Mouse (Mus musculus) monocyte, adult 2 months (primary cell): ENCODE data around the gene Ip6k2.
A peak's percentile ranks its signal among the peaks of the same experiment; 100 is the strongest.

Source experiments
- DNase-seq, 2 experiments: peaks; one replicate each; pipeline ENCODE4 v3.0.0; 2022; ENCODE audit warnings: low spot score in 2 of 2, low read depth in 1 of 2

Ip6k2 gene

GRCm38 (mm10) chr9:108815557-108815956 is 32.0 kb downstream of the Ip6k2 start:
- DNase-seq, result no peak

- DNase-seq, result no peak
Observed at GRCm38 (mm10) chr9:108819495-108819894, 35.9 kb downstream of the Ip6k2 start.

DNA sequence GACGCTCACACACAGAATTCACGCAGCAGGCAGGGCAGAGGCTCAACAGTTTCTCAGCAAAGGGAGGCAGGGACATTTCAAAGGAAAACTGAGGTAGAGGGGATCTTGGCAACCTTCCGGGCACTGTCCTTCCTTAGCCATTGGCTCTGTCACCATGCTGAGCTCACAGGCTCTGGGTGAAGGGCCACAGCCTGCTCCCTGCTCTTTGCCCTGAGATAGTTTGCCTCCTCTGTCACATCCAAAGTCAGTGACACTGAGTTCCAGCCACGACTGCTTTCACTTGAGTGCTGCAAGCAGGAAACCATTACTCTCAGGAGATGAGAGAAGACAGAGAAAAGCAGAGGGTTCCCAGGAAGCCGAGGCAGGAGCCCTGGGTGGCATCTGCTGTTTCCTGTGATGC is 36.5 kb downstream of the Ip6k2 start:
- no peak for DNase-seq

DNA sequence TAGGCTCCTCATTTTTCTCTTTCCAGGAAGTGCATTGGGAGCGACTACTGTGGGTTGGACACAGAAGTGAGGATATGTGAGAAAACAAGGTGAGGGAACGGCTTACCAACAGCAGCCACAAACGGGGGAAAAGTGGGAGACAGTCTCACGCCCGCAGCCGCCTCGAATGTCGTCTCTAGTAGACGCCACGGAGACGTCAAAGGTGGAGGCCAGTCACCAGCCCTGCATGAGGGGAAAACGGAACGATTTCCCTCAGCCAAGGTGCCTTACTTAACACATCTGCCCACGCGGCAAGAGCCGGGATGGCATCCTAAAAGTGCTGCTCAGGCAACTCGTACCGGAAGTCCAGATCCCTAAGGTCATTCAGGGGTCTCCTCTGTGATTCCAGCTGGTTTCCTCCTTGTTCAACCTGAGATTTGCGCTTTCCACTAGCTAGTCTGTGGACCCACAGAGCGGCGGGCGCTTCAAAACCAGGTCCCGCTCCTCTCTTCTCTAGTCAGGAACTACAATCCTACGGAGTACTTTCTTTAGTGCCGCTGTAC is 40.6 kb downstream of the Ip6k2 start:
- no peak for DNase-seq

DNA sequence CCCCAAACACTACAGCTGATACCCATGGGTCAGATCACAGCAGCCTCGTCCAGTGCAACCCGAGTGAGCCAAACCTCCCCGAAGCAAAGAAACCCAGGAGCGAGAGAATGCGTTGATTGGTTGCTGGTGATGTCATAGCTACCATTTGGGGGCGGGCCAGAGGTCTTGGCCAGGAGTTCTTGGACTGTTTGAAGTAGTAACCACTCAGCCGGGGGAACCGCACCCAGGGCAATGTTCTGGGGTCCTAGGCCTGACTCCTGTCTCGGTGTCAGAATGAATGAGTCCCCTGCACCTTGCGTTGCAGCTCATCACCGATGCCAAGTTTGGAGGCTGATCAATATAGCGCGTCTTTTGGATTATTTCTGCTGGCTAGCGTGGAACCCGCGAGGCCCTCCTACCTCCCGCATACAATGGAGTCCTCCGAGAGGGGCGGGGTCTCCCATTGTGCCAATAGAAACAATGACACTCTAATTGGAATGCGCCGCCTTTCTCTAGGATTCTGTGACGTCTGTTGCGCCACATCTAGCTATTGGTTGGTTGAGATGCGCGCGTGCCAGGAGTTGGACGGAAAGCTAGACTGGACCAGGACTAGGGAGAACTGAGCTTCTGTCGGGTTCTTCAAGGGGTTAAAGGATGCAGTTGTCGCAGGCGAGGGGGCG is 41.3 kb downstream of the Ip6k2 start:
- no peak for DNase-seq

DNA sequence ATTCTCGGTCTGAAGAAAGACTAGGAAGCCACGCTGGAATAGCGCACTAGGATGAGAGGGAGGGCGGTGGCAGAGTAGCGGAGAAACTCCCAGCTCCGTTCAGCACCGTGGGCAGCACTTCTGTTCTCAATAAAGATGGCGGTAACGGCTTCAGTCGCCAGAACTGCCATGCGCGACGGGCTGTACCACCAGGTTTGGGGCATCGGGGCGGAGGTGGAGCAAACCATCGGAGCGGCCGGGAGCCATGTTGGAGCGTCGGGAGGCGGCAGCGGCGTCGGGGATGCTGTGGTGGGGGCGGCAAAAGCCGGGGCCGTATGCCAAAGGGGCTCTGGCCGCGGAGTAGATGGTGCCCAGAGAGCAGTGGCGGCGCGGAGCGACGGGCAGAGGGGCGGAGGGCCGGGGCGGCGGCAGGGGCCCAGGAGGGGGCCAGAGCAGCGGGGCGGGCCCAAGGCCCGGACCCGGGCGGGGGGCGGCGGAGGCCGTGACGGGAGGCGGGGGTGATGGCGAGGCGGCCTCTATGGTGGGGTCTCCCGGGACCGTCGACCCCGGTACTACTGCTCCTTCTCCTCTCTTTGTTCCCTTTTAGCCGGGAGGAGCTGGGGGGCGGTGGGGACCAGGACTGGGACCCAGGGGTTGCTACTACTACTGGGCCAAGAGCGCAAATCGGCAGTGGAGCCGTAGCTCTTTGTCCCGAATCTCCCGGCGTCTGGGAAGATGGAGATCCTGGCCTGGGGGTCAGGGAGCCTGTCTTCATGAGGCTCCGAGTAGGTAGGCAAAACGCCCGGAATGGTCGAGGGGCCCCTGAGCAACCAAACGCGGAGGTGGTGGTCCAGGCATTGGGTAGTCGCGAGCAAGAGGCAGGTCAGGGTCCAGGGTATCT is 42.5 kb downstream of the Ip6k2 start, which contains the start of gene Celsr3:
Gene Celsr3, plus strand, starts transcription at position 501 of the 880 bp plus-strand sequence.
- no peak for DNase-seq

GRCm38 (mm10) chr9:108826700-108827340 is 43.2 kb downstream of the Ip6k2 start:
- peak; percentile 41 to 78 for DNase-seq

GRCm38 (mm10) chr9:108827454-108827853 is 43.9 kb downstream of the Ip6k2 start:
- no peak for DNase-seq

- no peak for DNase-seq
Observed at GRCm38 (mm10) chr9:108827906-108828305, 44.3 kb downstream of the Ip6k2 start.

GRCm38 (mm10) chr9:108831637-108832036 is 48.0 kb downstream of the Ip6k2 start:
- peak; percentile 62 to 64 for DNase-seq

DNA sequence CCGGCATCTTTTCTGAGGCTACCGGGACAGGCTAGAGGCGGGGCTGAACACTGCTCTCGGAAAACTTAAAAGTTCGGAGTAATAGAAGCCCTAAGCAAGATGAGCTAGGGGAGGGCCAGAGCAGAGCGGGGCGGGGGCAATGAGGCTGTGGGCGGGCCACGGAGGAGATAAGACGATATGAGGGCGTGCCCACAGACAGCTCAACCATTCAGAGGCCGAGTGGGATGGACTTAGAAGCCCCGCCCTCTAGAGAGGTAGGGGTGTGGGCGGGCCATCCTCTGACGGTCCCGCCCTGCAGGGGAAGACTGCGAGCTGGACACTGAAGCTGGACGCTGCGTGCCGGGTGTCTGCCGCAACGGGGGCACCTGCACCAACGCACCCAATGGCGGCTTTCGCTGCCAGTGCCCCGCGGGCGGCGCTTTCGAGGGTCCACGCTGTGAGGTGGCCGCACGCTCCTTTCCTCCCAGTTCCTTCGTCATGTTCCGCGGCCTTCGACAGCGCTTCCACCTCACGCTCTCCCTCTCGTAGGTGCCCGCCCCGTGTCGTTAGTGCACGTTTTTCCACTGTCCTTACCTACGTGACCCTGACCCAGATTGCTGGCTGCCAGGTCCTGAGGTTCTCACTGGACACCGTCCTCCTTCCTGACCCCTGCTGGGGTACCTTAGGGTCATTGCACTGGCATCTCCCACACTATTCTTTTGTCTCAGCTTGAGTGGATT is 49.0 kb downstream of the Ip6k2 start:
- peak; percentile 80 to 86 for DNase-seq

DNA sequence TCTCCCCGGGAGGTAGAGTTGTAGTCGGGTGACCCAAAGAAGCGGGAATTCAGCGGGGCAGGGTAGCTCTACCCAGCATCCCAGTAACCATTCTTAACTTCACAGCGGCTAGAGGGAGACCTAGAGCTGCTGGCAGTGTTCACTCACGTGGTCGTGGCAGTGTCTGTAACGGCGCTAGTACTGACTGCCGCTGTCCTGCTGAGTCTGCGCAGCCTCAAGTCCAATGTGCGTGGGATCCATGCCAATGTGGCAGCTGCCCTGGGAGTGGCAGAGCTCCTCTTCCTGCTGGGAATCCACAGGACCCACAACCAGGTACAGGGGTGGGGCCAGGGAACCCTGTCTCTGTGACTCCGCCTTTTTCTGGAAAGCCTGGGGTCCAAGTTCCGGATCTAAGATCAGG is 59.4 kb downstream of the Ip6k2 start:
- peak in 1 of 2 experiments; percentile 13 for DNase-seq

DNA sequence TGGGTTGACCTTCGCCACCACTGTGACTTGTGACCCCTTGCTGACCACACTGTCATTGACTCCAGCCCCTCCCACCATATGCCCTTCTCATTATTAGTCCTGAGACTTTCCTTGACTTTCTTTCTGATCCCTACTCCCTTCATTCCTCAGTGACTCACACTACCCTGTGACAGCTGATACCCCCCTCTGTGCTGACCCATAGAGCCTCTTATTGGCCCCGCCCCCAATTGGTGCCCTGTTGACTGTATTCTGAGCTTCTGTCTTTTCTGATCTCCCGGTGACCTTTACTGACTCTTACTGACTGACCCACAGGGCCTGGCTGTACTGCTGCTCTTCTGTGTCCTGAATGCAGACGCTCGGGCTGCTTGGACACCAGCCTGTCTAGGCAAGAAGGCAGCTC is 61.8 kb downstream of the Ip6k2 start:
- DNase-seq, result no peak

- DNase-seq, result no peak
Observed at GRCm38 (mm10) chr9:108847374-108847773, 63.8 kb downstream of the Ip6k2 start.

DNA sequence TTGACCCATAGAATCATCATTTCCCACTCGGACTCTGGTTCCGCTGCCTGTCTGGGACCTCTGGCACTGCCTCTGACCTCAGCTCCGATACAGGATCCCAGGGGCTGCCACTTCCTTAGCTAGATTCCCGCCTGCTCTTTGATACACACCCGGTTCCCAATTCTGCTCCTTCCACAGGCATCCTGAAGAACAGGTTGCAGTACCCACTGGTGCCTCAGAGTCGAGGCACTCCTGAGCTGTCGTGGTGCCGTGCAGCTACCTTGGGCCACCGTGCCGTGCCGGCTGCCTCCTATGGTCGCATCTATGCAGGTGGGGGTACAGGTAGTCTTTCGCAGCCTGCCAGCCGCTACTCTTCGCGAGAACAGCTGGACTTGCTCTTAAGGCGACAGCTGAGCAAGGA is 64.8 kb downstream of the Ip6k2 start:
- no peak for DNase-seq

DNA sequence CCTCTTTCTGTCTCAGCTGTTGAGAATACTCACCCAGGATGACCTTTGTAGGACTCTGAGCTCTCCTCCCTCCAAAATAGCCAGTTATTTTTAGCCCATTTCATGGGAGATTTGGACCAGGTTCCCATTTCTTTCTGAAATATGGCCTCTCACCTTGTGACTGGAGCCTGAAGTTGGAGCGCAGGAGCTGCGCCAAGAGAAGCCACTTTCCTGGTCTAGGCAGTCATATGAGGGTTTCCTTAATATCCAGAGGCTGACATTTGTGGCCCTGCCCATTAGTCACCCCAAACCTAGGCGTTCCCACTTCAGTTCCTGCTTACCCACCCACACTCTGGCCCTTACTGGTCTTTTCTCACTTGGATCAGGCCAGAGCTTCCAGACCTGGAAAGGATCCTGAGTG is 69.4 kb downstream of the Ip6k2 start, which contains the start of gene Slc26a6:
Gene Slc26a6, plus strand, starts transcription at position 308 of the 400 bp plus-strand sequence.
- peak; percentile 36 to 66 for DNase-seq

GRCm38 (mm10) chr9:108853635-108854240 is 70.1 kb downstream of the Ip6k2 start:
- DNase-seq, result peak; percentile 93 to 94

GRCm38 (mm10) chr9:108854241-108854696 is 70.7 kb downstream of the Ip6k2 start:
- DNase-seq, result peak; percentile 52 to 84

DNA sequence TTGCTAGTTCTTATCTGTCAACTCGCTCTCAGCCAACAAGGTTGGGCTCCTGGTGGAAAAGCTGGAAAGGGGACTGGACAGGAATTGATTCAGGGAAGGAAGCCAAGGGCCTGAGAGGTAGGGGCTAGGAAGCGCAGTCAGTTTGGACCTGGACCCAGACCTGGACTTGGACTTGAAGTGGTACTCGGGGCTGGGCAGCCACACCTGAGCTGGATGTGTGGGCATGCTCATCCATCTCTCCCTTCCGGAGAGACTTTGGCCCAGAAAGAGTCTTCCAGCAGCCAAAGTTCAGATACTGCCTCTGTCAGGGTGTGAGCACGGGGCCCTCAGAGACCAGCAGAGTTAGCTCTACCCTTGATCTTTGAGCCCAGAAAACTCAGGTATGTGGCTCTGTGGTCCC is 71.7 kb downstream of the Ip6k2 start:
- no peak for DNase-seq
